Mouse (Mus musculus): ENCODE measurements around the gene Plxnd1.

The Plxnd1 gene

GRCm38 (mm10) chr6:115978596-115978995, 16.2 kb downstream of the Plxnd1 start:
- no peak for DNase-seq (ENCODE audit: low spot score in 2 of 2)

GRCm38 (mm10) chr6:115977810-115978209, 17.0 kb downstream of the Plxnd1 start:
- DNase-seq (ENCODE audit: low spot score in 2 of 2), result no peak

- DNase-seq (ENCODE audit: low spot score in 2 of 2), result no peak
Observed at GRCm38 (mm10) chr6:115975606-115976005, 19.2 kb downstream of the Plxnd1 start.

GRCm38 (mm10) chr6:115973881-115974662, 20.7 kb downstream of the Plxnd1 start:
- DNase-seq (ENCODE audit: low spot score in 2 of 2), result no peak

GRCm38 (mm10) chr6:115973139-115973875, 21.5 kb downstream of the Plxnd1 start:
- no peak for DNase-seq (ENCODE audit: low spot score in 2 of 2)

GRCm38 (mm10) chr6:115972083-115972764, 22.6 kb downstream of the Plxnd1 start:
- DNase-seq (ENCODE audit: low spot score in 2 of 2), result no peak

- DNase-seq (ENCODE audit: low spot score in 2 of 2), result no peak
Observed at GRCm38 (mm10) chr6:115971273-115972060, 23.3 kb downstream of the Plxnd1 start.

GRCm38 (mm10) chr6:115969952-115970351, 24.9 kb downstream of the Plxnd1 start:
- no peak for DNase-seq (ENCODE audit: low spot score in 2 of 2)

- no peak for DNase-seq (ENCODE audit: low spot score in 2 of 2)
Observed at GRCm38 (mm10) chr6:115969103-115969502, 25.7 kb downstream of the Plxnd1 start.

- no peak for DNase-seq (ENCODE audit: low spot score in 2 of 2)
Observed at GRCm38 (mm10) chr6:115968700-115969099, 26.1 kb downstream of the Plxnd1 start.

GRCm38 (mm10) chr6:115968086-115968485, 26.7 kb downstream of the Plxnd1 start:
- no peak for DNase-seq (ENCODE audit: low spot score in 2 of 2)

- DNase-seq (ENCODE audit: low spot score in 2 of 2), result peak in 1 of 2 experiments; percentile 10
Observed at GRCm38 (mm10) chr6:115967291-115967880, 27.4 kb downstream of the Plxnd1 start.

GRCm38 (mm10) chr6:115966227-115966966, 28.4 kb downstream of the Plxnd1 start:
- peak in 1 of 2 experiments; percentile 4 for DNase-seq (ENCODE audit: low spot score in 2 of 2)

GRCm38 (mm10) chr6:115963656-115964055, 31.1 kb downstream of the Plxnd1 start:
- DNase-seq (ENCODE audit: low spot score in 2 of 2), result no peak

- no peak for DNase-seq (ENCODE audit: low spot score in 2 of 2)
Observed at GRCm38 (mm10) chr6:115962439-115963085, 32.2 kb downstream of the Plxnd1 start.

GRCm38 (mm10) chr6:115961743-115962142, 33.1 kb downstream of the Plxnd1 start:
- DNase-seq (ENCODE audit: low spot score in 2 of 2), result no peak

GRCm38 (mm10) chr6:115960322-115960721, 34.5 kb downstream of the Plxnd1 start:
- no peak for DNase-seq (ENCODE audit: low spot score in 2 of 2)

- DNase-seq (ENCODE audit: low spot score in 2 of 2), result no peak
Observed at GRCm38 (mm10) chr6:115959151-115959691, 35.6 kb downstream of the Plxnd1 start.

- DNase-seq (ENCODE audit: low spot score in 2 of 2), result no peak
Observed at GRCm38 (mm10) chr6:115958445-115958844, 36.4 kb downstream of the Plxnd1 start.

- no peak for DNase-seq (ENCODE audit: low spot score in 2 of 2)
Observed at GRCm38 (mm10) chr6:115957681-115958080, 37.1 kb downstream of the Plxnd1 start.

All from right cerebral cortex, adult 2 months (tissue).